Mouse (Mus musculus): ENCODE measurements around the gene Prr12. TPM values are rescaled to one million over a fixed set of nuclear protein-coding genes. Genes with fewer than 3 reads are reported as not detected.
A peak's percentile ranks its signal among the peaks of the same experiment; 100 is the strongest.

The Prr12 gene
- polyA plus RNA-seq, 1 experiment from 2014 or later, result 13.4 TPM

DNA sequence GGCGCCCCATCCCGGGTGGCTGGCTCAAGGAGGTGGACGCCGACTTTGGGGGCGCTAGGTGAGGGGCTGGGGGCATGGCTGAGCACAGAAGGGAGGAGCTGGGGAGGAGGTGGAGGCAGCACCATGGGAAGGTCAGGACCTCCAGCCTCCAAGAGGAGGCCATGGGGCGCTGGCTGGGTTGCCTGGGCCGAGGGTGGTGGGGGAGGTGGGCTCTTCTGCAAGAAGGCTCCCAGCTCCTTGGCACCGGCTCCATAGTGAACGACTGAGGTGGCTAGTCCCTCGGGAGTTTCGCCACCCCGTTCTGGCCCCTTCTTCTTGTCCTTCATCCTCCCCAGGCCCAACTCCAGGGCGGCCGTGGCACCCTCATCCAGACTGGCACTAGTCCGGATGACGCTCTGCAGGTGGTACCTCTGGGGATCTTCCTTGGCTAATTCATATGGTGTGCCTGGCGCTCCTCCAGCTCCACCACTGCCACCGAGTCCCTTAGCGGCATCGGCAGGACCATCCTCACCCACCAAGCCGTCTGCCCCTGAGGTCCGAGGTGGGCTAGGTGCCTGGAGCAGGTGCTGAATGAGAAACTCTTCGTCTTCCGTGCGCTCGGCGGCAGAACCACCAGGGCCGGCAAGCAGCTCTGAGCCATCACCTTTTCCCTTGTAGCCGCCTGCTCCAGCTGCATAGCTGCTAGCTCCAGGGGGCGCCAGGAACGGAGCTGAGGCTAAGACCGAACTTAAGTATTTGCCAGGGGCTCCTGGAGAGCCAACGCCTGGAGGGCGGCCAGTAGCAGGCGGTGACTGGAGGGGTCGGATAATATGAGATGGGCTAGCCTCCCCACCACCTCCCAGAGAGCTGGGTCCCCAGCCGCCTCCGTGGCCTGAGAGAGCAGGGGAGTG, 4.4 kb downstream of the Prr12 start:
- 91% methylated on average over 38 of the region's 38 CpGs for WGBS

DNA sequence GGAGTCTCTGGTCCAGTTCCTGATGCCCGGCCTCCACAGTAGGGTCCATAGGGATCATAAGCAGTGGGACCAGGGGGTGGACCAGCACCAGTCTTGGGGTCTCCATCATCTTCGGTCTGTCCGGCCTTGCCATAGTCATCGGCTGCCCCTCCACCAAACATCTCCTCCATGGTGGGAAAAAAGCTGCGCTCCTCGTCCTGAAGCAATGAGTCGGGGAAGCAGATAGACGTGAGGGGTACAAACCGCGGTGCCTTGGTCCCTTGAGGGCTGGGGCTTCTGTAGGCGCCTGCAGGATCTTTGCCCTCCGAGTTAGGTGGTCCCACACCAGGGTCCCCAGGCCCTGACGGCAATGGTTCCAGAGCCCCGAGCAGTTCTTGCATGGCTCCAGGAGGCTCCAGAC, 5.2 kb downstream of the Prr12 start:
- peaks cover 70% of the 10 kb centered on the region for H3K36me3 ChIP-seq (ENCODE audit: control insufficient read depth, insufficient read depth, low read length)
- ATAC-seq, result no peak
- no peak overlapping the region for H3K27ac ChIP-seq (ENCODE audit: low read depth, low read length)
- no peak overlapping the region for H3K4me2 ChIP-seq (ENCODE audit: low read length)
- H3K27me3 ChIP-seq (replicated peaks; ENCODE audit: control insufficient read depth, insufficient read depth, low read length), result no peaks in the 10 kb centered on the region
- no peak overlapping the region for H3K4me3 ChIP-seq (ENCODE audit: low read length)
- H3K9ac ChIP-seq (ENCODE audit: low read depth, low read length), result no peak overlapping the region
- WGBS, result 96% methylated on average over 14 of the region's 14 CpGs
- H3K4me1 ChIP-seq (ENCODE audit: control insufficient read depth, insufficient read depth, low read depth, low read length), result peaks cover 18% of the 10 kb centered on the region
- H3K9me3 ChIP-seq (ENCODE audit: control insufficient read depth, low read length), result no peaks in the 10 kb centered on the region

More for the DNA sequence above, 4.4 kb downstream of the Prr12 start:
- H3K9ac ChIP-seq (ENCODE audit: low read depth, low read length), result no peak overlapping the region
- H3K36me3 ChIP-seq (ENCODE audit: control insufficient read depth, insufficient read depth, low read length), result peaks cover 63% of the 10 kb centered on the region
- H3K4me1 ChIP-seq (ENCODE audit: control insufficient read depth, insufficient read depth, low read depth, low read length), result peaks cover 18% of the 10 kb centered on the region
- no peaks in the 10 kb centered on the region for H3K27me3 ChIP-seq (replicated peaks; ENCODE audit: control insufficient read depth, insufficient read depth, low read length)
- H3K9me3 ChIP-seq (ENCODE audit: control insufficient read depth, low read length), result no peaks in the 10 kb centered on the region
- no peak overlapping the region for H3K4me2 ChIP-seq (ENCODE audit: low read length)
- ATAC-seq, result no peak
- H3K4me3 ChIP-seq (ENCODE audit: low read length), result no peak overlapping the region
- no peak overlapping the region for H3K27ac ChIP-seq (ENCODE audit: low read depth, low read length)

DNA sequence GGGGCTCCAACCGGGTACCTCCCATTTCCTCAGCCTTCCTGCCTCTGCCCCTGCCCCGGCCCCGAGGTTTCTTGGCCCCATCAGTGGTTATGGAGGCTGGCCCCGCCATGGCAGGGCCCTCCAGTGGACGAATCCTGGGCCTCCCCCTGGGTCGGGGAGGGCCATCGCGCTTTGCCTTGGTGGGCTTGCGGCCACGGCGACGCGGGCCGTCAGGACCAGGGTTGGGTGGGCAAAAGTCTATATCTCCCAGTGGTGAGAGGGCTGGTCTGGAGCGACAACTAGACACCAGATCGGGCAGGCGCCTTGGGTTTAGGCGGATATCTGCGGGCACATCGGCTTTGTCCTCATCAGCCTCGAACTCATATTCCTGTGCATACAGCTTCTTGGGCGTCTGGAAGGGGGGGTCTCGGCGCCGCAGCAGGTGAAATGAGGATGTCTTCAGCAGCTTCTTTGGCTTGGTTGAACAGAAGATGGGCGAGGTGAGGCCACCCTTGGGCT, 5.8 kb downstream of the Prr12 start:
- no peak overlapping the region for H3K27ac ChIP-seq (ENCODE audit: low read depth, low read length)
- H3K36me3 ChIP-seq (ENCODE audit: control insufficient read depth, insufficient read depth, low read length), result peaks cover 76% of the 10 kb centered on the region
- no peaks in the 10 kb centered on the region for H3K27me3 ChIP-seq (replicated peaks; ENCODE audit: control insufficient read depth, insufficient read depth, low read length)
- H3K9ac ChIP-seq (ENCODE audit: low read depth, low read length), result no peak overlapping the region
- no peaks in the 10 kb centered on the region for H3K9me3 ChIP-seq (ENCODE audit: control insufficient read depth, low read length)
- WGBS, result 98% methylated on average over 26 of the region's 26 CpGs
- ATAC-seq, result no peak
- peaks cover 18% of the 10 kb centered on the region for H3K4me1 ChIP-seq (ENCODE audit: control insufficient read depth, insufficient read depth, low read depth, low read length)
- no peak overlapping the region for H3K4me2 ChIP-seq (ENCODE audit: low read length)
- H3K4me3 ChIP-seq (ENCODE audit: low read length), result no peak overlapping the region

DNA sequence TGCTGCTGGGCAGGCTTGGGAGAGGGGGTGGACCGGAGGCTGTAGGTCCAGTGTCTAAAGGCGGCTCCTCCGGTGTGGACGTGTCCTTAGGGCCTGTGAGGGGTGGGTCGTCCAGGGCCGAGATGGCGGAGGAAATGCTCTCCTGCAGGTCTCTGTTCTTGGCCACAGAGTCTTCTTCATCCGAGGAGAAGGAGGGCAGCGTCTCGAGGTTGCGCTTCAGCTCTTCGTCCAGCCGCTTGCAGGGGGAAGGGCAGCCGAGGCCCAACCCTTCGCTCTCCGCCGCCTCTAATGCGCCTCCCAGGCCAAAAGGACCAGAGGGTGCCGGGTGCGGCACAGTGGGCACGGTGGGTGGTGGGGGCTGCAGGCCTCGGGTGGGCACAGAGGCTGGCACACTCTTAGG, 6.9 kb downstream of the Prr12 start:
- WGBS, result 93% methylated on average over 22 of the region's 22 CpGs
- Histone ChIP-seq H3K4me3 (ENCODE audit: low read length) (no peak overlapping the region), H3K9ac (ENCODE audit: low read depth, low read length) (no peak overlapping the region), H3K9me3 (ENCODE audit: control insufficient read depth, low read length) (no peaks in the 10 kb centered on the region), H3K36me3 (ENCODE audit: control insufficient read depth, insufficient read depth, low read length) (peaks cover 83% of the 10 kb centered on the region), H3K27me3 (replicated peaks; ENCODE audit: control insufficient read depth, insufficient read depth, low read length) (no peaks in the 10 kb centered on the region), H3K4me2 (ENCODE audit: low read length) (no peak overlapping the region), H3K4me1 (ENCODE audit: control insufficient read depth, insufficient read depth, low read depth, low read length) (peaks cover 6% of the 10 kb centered on the region), H3K27ac (ENCODE audit: low read depth, low read length) (no peak overlapping the region)
- no peak for ATAC-seq

DNA sequence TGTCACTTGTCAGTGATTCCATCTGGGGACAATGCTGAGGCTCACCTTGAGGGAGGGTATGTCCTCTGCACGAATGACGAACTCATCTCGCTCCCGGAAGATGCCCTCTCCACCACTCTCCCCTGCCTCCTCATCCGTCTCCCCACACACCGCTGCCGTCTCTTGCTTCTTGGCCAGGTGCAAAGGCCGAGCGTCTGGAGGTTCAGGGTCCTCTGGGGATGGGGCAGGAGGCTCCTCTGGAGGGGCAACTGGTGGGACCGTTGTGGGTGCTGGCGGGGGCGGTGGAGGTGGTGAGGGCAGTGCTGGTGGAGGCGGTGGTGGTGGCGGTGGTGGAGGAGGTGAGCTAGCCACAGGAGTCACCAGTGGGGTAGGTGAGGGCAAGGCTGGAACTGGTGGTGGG, 9.4 kb downstream of the Prr12 start:
- H3K27ac ChIP-seq (ENCODE audit: low read depth, low read length), result no peak overlapping the region
- H3K9me3 ChIP-seq (ENCODE audit: control insufficient read depth, low read length), result no peaks in the 10 kb centered on the region
- ATAC-seq, result no peak
- H3K27me3 ChIP-seq (replicated peaks; ENCODE audit: control insufficient read depth, insufficient read depth, low read length), result no peaks in the 10 kb centered on the region
- peaks cover 72% of the 10 kb centered on the region for H3K36me3 ChIP-seq (ENCODE audit: control insufficient read depth, insufficient read depth, low read length)
- H3K4me2 ChIP-seq (ENCODE audit: low read length), result no peak overlapping the region
- no peak overlapping the region for H3K9ac ChIP-seq (ENCODE audit: low read depth, low read length)
- 93% methylated on average over 14 of the region's 14 CpGs for WGBS
- no peak overlapping the region for H3K4me3 ChIP-seq (ENCODE audit: low read length)
- no peaks in the 10 kb centered on the region for H3K4me1 ChIP-seq (ENCODE audit: control insufficient read depth, insufficient read depth, low read depth, low read length)

DNA sequence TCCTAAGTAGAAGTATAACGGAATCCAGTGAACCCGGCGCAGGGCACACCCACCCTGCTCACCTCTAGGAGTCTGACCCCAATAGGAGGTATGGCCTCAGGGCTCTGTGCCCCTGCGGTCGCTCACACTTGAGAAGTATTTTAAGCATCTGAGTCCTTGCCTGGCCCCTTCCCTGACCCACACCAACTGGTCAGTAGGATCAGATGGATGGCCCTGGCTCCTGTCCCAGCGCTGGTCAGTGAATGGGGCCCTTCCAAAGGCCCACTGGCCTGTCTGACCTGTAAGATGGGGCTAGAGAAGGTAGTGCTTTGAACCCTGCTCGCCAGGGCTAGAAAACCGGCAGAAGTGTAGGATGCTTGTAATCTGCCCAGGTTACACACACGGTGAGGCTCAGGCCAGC, 11.8 kb downstream of the Prr12 start:
- 92% methylated on average over 9 of the region's 9 CpGs for WGBS
- Histone ChIP-seq H3K27ac (ENCODE audit: low read depth, low read length) (no peak overlapping the region), H3K4me3 (ENCODE audit: low read length) (no peak overlapping the region), H3K4me2 (ENCODE audit: low read length) (no peak overlapping the region), H3K9me3 (ENCODE audit: control insufficient read depth, low read length) (no peaks in the 10 kb centered on the region), H3K9ac (ENCODE audit: low read depth, low read length) (no peak overlapping the region), H3K36me3 (ENCODE audit: control insufficient read depth, insufficient read depth, low read length) (peaks cover 63% of the 10 kb centered on the region), H3K4me1 (ENCODE audit: control insufficient read depth, insufficient read depth, low read depth, low read length) (no peaks in the 10 kb centered on the region), H3K27me3 (replicated peaks; ENCODE audit: control insufficient read depth, insufficient read depth, low read length) (no peaks in the 10 kb centered on the region)
- 0 out of 2 replicates have a peak, but pooled peaks have one; percentile 2 for ATAC-seq

DNA sequence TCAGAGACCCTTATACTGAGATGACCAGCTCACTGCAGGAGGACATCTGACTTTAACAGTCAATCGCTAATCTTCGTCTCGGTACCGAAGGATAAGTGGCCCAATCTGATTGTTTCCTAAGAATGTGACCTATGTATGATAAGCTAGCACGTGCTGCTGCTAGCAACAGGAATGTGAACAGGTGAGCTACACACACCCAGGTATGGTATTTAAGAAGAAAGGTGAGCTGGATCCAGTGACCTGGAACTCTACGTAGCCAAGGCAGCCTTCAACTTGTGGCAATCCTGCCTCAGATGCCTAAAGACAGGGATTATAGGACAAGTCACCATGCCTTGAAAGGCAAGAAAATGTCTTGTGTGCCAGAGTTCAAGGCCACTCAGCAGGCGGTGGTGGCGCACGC, 14.3 kb downstream of the Prr12 start:
- Histone ChIP-seq H3K9ac (ENCODE audit: low read depth, low read length) (no peak overlapping the region), H3K4me3 (ENCODE audit: low read length) (no peak overlapping the region), H3K27ac (ENCODE audit: low read depth, low read length) (no peak overlapping the region), H3K27me3 (replicated peaks; ENCODE audit: control insufficient read depth, insufficient read depth, low read length) (no peaks in the 10 kb centered on the region), H3K9me3 (ENCODE audit: control insufficient read depth, low read length) (no peaks in the 10 kb centered on the region), H3K36me3 (ENCODE audit: control insufficient read depth, insufficient read depth, low read length) (peaks cover 69% of the 10 kb centered on the region), H3K4me2 (ENCODE audit: low read length) (no peak overlapping the region), H3K4me1 (ENCODE audit: control insufficient read depth, insufficient read depth, low read depth, low read length) (no peaks in the 10 kb centered on the region)
- WGBS, result 96% methylated on average over 9 of the region's 9 CpGs
- ATAC-seq, result no peak

DNA sequence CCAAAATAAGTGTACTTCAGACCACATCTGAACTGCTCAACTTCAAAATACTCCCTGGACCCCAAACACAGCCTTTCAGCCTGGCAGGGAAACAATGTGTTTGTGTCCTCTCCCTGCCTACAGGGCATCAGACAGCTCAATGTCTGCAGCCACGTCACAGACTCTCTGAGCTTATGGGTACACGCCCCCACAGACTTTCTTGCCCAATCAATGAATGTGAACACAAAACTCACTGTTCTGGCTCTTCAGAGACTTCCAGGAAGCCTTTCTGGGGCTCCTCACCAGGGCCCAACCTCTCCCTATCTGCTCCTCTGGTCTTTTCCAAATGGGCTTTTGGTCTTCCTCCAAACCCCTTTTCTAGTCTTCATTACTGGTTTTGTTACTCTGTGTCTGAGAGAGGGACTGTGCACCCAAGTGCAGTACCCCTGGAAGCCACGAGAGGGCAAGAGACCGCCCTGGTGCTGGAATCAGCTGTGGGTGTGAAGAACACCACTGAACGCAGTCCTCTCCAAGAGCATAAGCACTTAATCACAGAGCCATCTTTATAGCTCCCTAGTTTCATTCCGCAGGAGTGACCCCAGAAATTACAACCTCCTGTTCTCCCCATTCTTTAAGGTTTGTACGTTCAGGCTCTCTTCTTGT, 14.8 kb downstream of the Prr12 start:
- no peak for ATAC-seq
- Histone ChIP-seq H3K4me3 (ENCODE audit: low read length) (no peak overlapping the region), H3K4me2 (ENCODE audit: low read length) (no peak overlapping the region), H3K9me3 (ENCODE audit: control insufficient read depth, low read length) (no peaks in the 10 kb centered on the region), H3K27ac (ENCODE audit: low read depth, low read length) (no peak overlapping the region), H3K9ac (ENCODE audit: low read depth, low read length) (no peak overlapping the region), H3K4me1 (ENCODE audit: control insufficient read depth, insufficient read depth, low read depth, low read length) (no peaks in the 10 kb centered on the region), H3K27me3 (replicated peaks; ENCODE audit: control insufficient read depth, insufficient read depth, low read length) (no peaks in the 10 kb centered on the region), H3K36me3 (ENCODE audit: control insufficient read depth, insufficient read depth, low read length) (peaks cover 69% of the 10 kb centered on the region)
- 68% methylated on average over 7 of the region's 7 CpGs for WGBS

DNA sequence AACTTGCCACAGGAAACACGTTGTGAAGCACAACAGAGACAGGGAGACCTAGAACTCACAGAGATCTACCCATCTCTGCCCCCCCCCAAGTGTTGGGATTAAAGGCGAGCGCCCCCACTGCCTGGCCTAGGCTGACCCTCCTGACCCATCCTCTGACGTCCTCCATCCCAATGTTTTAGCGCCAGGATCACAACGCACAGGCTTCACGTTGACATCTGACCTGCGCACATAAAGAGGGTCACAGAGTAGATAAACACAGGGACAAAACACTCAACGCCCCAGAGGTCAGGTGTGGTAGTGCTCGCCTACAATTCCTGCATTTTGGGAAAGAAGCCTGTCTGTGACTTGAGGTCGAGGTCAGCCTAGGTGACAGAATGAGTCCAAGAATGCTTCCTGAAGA, 16.0 kb downstream of the Prr12 start:
- peaks cover 65% of the 10 kb centered on the region for H3K36me3 ChIP-seq (ENCODE audit: control insufficient read depth, insufficient read depth, low read length)
- ATAC-seq, result no peak

More for the DNA sequence above, 16.0 kb downstream of the Prr12 start:
- Histone ChIP-seq H3K27ac (ENCODE audit: low read depth, low read length) (no peak overlapping the region), H3K4me1 (ENCODE audit: control insufficient read depth, insufficient read depth, low read depth, low read length) (no peaks in the 10 kb centered on the region), H3K27me3 (replicated peaks; ENCODE audit: control insufficient read depth, insufficient read depth, low read length) (no peaks in the 10 kb centered on the region), H3K4me3 (ENCODE audit: low read length) (no peak overlapping the region), H3K4me2 (ENCODE audit: low read length) (no peak overlapping the region), H3K9ac (ENCODE audit: low read depth, low read length) (no peak overlapping the region), H3K9me3 (ENCODE audit: control insufficient read depth, low read length) (no peaks in the 10 kb centered on the region)
- WGBS, result 91% methylated on average over 11 of the region's 11 CpGs
